Mouse (Mus musculus): ENCODE results near the gene Stim1.

Stim1 gene

GRCm38 (mm10) chr7:102249531-102249895, 18.1 kb upstream of the Stim1 start:
- 2% methylated on average over 23 of the region's 23 CpGs for WGBS

- WGBS = under 1% methylated on average over 34 of the region's 49 CpGs
These were observed 17.5 kb upstream of the Stim1 start for GRCm38 (mm10) chr7:102249896-102250630.

GRCm38 (mm10) chr7:102250631-102251214, 16.9 kb upstream of the Stim1 start:
- under 1% methylated on average over 33 of the region's 33 CpGs for WGBS

GRCm38 (mm10) chr7:102253631-102254030, 14.0 kb upstream of the Stim1 start:
- WGBS = 77% methylated on average over 1 of the region's 1 CpGs

GRCm38 (mm10) chr7:102255954-102256353, 11.7 kb upstream of the Stim1 start, which contains the start of gene Rhog:
Gene Rhog, minus strand, starts transcription at chr7:102256054.
- 94% methylated on average over 3 of the region's 3 CpGs for WGBS

GRCm38 (mm10) chr7:102256636-102257035, 11.0 kb upstream of the Stim1 start:
- WGBS = 92% methylated on average over 3 of the region's 3 CpGs

- 15% methylated on average over 4 of the region's 4 CpGs for WGBS
These were observed 9.4 kb upstream of the Stim1 start for GRCm38 (mm10) chr7:102258189-102258588.

- 63% methylated on average over 3 of the region's 3 CpGs for WGBS
These were observed 8.9 kb upstream of the Stim1 start for GRCm38 (mm10) chr7:102258753-102259152.

- 83% methylated on average over 10 of the region's 10 CpGs for WGBS
These were observed 7.7 kb upstream of the Stim1 start for GRCm38 (mm10) chr7:102259716-102260479.

GRCm38 (mm10) chr7:102260518-102260917, 7.1 kb upstream of the Stim1 start:
- 93% methylated on average over 1 of the region's 1 CpGs for WGBS

- WGBS = 97% methylated on average over 2 of the region's 2 CpGs
These were observed 4.6 kb upstream of the Stim1 start for GRCm38 (mm10) chr7:102263020-102263419.

- 93% methylated on average over 10 of the region's 10 CpGs for WGBS
These were observed 1.6 kb upstream of the Stim1 start for GRCm38 (mm10) chr7:102266021-102266400.

- 58% methylated on average over 14 of the region's 14 CpGs for WGBS
These were observed 1.1 kb upstream of the Stim1 start for GRCm38 (mm10) chr7:102266401-102267042.

- WGBS = 0% methylated on average over 34 of the region's 34 CpGs
These were observed 460 bp upstream of the Stim1 start for GRCm38 (mm10) chr7:102267113-102267579.

GRCm38 (mm10) chr7:102268395-102268748, 766 bp downstream of the Stim1 start:
- 11% methylated on average over 12 of the region's 12 CpGs for WGBS

GRCm38 (mm10) chr7:102272422-102272948, 4.9 kb downstream of the Stim1 start:
- 82% methylated on average over 3 of the region's 3 CpGs for WGBS

GRCm38 (mm10) chr7:102281403-102281802, 13.8 kb downstream of the Stim1 start:
- 100% methylated on average over 1 of the region's 1 CpGs for WGBS

- 37% methylated on average over 5 of the region's 5 CpGs for whole genome bisulfite sequencing
These were observed 14.7 kb downstream of the Stim1 start for GRCm38 (mm10) chr7:102282261-102282660.

GRCm38 (mm10) chr7:102289466-102289865, 21.9 kb downstream of the Stim1 start:
- 94% methylated on average over 6 of the region's 6 CpGs for WGBS

GRCm38 (mm10) chr7:102292228-102292627, 24.6 kb downstream of the Stim1 start:
- 84% methylated on average over 3 of the region's 3 CpGs for WGBS

- 53% methylated on average over 2 of the region's 2 CpGs for WGBS
These were observed 25.6 kb downstream of the Stim1 start for GRCm38 (mm10) chr7:102293234-102293633.

- 91% methylated on average over 1 of the region's 1 CpGs for WGBS
These were observed 33.2 kb downstream of the Stim1 start for GRCm38 (mm10) chr7:102300761-102301160.
